Mouse (Mus musculus) intestine, embryonic 14.5 days (tissue): ENCODE measurements at regions not wholly inside any gene's neighbourhood (a gene's known extent, or its start where the extent isn't known, plus 50 kb on each side); places are given as distances from the start of the nearest gene placed in this dataset.

Experiments
- ATAC-seq: fragments of 200-750 bp; cut with Nextera tagmentation; replicated peaks from 2 replicates; pipeline ENCODE4 v1.8.0; 2017; ENCODE audit warnings: low read depth, moderate number of reproducible peaks, moderate TSS enrichment, moderate library complexity; ENCODE audit not compliant: low FRiP score, low TSS enrichment
- DNase-seq: peaks from one replicate; pipeline ENCODE4 v3.0.0-alpha.2; 2018; ENCODE audit warnings: low spot score
- H3K27ac ChIP-seq: fragments of 300-500 bp; sonication (generic); 2 replicates; pipeline ENCODE4 v1.5.1; 2014; ENCODE audit warnings: low read depth, mild to moderate bottlenecking, control low read depth
- H3K27me3 ChIP-seq: fragments of 300-500 bp; sonication (generic); replicated peaks from 2 replicates; pipeline ENCODE4 v1.6.1; 2014; ENCODE audit warnings: low read length, control low read depth; ENCODE audit not compliant: control insufficient read depth, insufficient read depth
- H3K36me3 ChIP-seq: fragments of 300-500 bp; sonication (generic); 2 replicates; pipeline ENCODE4 v1.6.1; 2014; ENCODE audit warnings: low read length, control low read depth; ENCODE audit not compliant: control insufficient read depth, insufficient read depth
- H3K4me1 ChIP-seq: fragments of 300-500 bp; sonication (generic); replicated peaks from 2 replicates; pipeline ENCODE4 v1.6.1; 2014; ENCODE audit warnings: low read length, control low read depth, mixed read lengths; ENCODE audit not compliant: control insufficient read depth, insufficient read depth
- H3K4me2 ChIP-seq: fragments of 300-500 bp; sonication (generic); 2 replicates; pipeline ENCODE4 v1.6.1; 2014; ENCODE audit warnings: low read length
- H3K4me3 ChIP-seq: fragments of 300-500 bp; sonication (generic); 2 replicates; pipeline ENCODE4 v1.5.1; 2014; ENCODE audit warnings: low read depth, low read length, control low read depth, mixed read lengths
- H3K9ac ChIP-seq: fragments of 300-500 bp; sonication (generic); 2 replicates; pipeline ENCODE4 v1.6.1; 2014; ENCODE audit warnings: mild to moderate bottlenecking, low read length
- H3K9me3 ChIP-seq: fragments of 300-500 bp; sonication (generic); 2 replicates; pipeline ENCODE4 v1.6.1; 2016; ENCODE audit warnings: low read length, control low read depth; ENCODE audit not compliant: control insufficient read depth
- WGBS: fragments of 180-500 bp; shearing (Covaris S2); extraction: QIAGEN DNeasy Blood & Tissue Kit; methylation state at CpG from one replicate; pipeline ENCODE4 v1.1.7; 2014; 5-methylcytosine and 5-hydroxymethylcytosine counted together

GRCm38 (mm10) chr1:151263372-151263771 lies 53.4 kb downstream of the Gm47996 start:
- Histone ChIP-seq H3K36me3 (no peaks in the 10 kb centered on the region), H3K9me3 (no peaks in the 10 kb centered on the region), H3K4me1 (no peaks in the 10 kb centered on the region), H3K27me3 (no peaks in the 10 kb centered on the region), H3K27ac (no peak overlapping the region), H3K4me3 (no peak overlapping the region), H3K4me2 (no peak overlapping the region), H3K9ac (no peak overlapping the region)
- DNase-seq = no peak
- 67% methylated on average over 5 of the region's 5 CpGs for WGBS
- no peak for ATAC-seq

GRCm38 (mm10) chr1:151263830-151264229 lies 53.9 kb downstream of the Gm47996 start:
- WGBS = 61% methylated on average over 2 of the region's 2 CpGs
- Histone ChIP-seq H3K4me1 (no peaks in the 10 kb centered on the region), H3K4me3 (no peak overlapping the region), H3K9ac (no peak overlapping the region), H3K36me3 (no peaks in the 10 kb centered on the region), H3K27ac (no peak overlapping the region), H3K27me3 (no peaks in the 10 kb centered on the region), H3K4me2 (no peak overlapping the region), H3K9me3 (no peaks in the 10 kb centered on the region)
- DNase-seq = no peak
- ATAC-seq = no peak

GRCm38 (mm10) chr1:151264789-151265188 lies 54.9 kb downstream of the Gm47996 start:
- no peak for ATAC-seq
- 93% methylated on average over 6 of the region's 6 CpGs for WGBS

GRCm38 (mm10) chr1:151265590-151265989 lies 55.7 kb downstream of the Gm47996 start:
- ATAC-seq (no peak), DNase-seq (no peak)
- H3K4me2 ChIP-seq = no peak overlapping the region
- H3K27ac ChIP-seq = no peak overlapping the region
- H3K9ac ChIP-seq = no peak overlapping the region
- no peaks in the 10 kb centered on the region for H3K9me3 ChIP-seq
- WGBS = 82% methylated on average over 5 of the region's 5 CpGs
- H3K36me3 ChIP-seq = no peaks in the 10 kb centered on the region
- no peaks in the 10 kb centered on the region for H3K4me1 ChIP-seq
- no peaks in the 10 kb centered on the region for H3K27me3 ChIP-seq
- H3K4me3 ChIP-seq = no peak overlapping the region

More at GRCm38 (mm10) chr1:151264789-151265188, 54.9 kb downstream of the Gm47996 start:
- Histone ChIP-seq H3K27ac (no peak overlapping the region), H3K9ac (no peak overlapping the region), H3K36me3 (no peaks in the 10 kb centered on the region), H3K4me1 (no peaks in the 10 kb centered on the region), H3K27me3 (no peaks in the 10 kb centered on the region), H3K9me3 (no peaks in the 10 kb centered on the region), H3K4me2 (no peak overlapping the region), H3K4me3 (no peak overlapping the region)
- no peak for DNase-seq

- Histone ChIP-seq H3K4me2 (no peak overlapping the region), H3K36me3 (no peaks in the 10 kb centered on the region), H3K27me3 (no peaks in the 10 kb centered on the region), H3K9ac (no peak overlapping the region), H3K27ac (no peak overlapping the region), H3K4me1 (no peaks in the 10 kb centered on the region), H3K4me3 (no peak overlapping the region), H3K9me3 (no peaks in the 10 kb centered on the region)
- 92% methylated on average over 4 of the region's 4 CpGs for WGBS
- ATAC-seq = no peak
- no peak for DNase-seq
Observed at GRCm38 (mm10) chr1:151266703-151267102, 56.8 kb downstream of the Gm47996 start.

- H3K4me1 ChIP-seq = no peaks in the 10 kb centered on the region
- H3K4me3 ChIP-seq = no peak overlapping the region
- 81% methylated on average over 8 of the region's 8 CpGs for WGBS
- no peak overlapping the region for H3K9ac ChIP-seq
- H3K27ac ChIP-seq = no peak overlapping the region
- no peaks in the 10 kb centered on the region for H3K36me3 ChIP-seq
- ATAC-seq (no peak), DNase-seq (no peak)
- no peak overlapping the region for H3K4me2 ChIP-seq
- no peaks in the 10 kb centered on the region for H3K27me3 ChIP-seq
- no peaks in the 10 kb centered on the region for H3K9me3 ChIP-seq
Observed at GRCm38 (mm10) chr1:151270691-151271090, 60.8 kb downstream of the Gm47996 start.

- Histone ChIP-seq H3K9ac (no peak overlapping the region), H3K27me3 (no peaks in the 10 kb centered on the region), H3K4me3 (no peak overlapping the region), H3K4me2 (no peak overlapping the region), H3K36me3 (no peaks in the 10 kb centered on the region), H3K4me1 (no peaks in the 10 kb centered on the region), H3K9me3 (no peaks in the 10 kb centered on the region), H3K27ac (no peak overlapping the region)
- no peak for DNase-seq
- ATAC-seq = no peak
- WGBS = 94% methylated on average over 4 of the region's 4 CpGs
Observed at GRCm38 (mm10) chr1:151274306-151274705, 64.4 kb downstream of the Gm47996 start.

- no peak for DNase-seq
- Histone ChIP-seq H3K9ac (no peak overlapping the region), H3K36me3 (no peaks in the 10 kb centered on the region), H3K4me2 (no peak overlapping the region), H3K9me3 (no peaks in the 10 kb centered on the region), H3K27ac (no peak overlapping the region), H3K4me1 (no peaks in the 10 kb centered on the region), H3K27me3 (no peaks in the 10 kb centered on the region), H3K4me3 (no peak overlapping the region)
- ATAC-seq = no peak
- 87% methylated on average over 3 of the region's 3 CpGs for WGBS
Observed at GRCm38 (mm10) chr1:151275581-151275980, 65.7 kb downstream of the Gm47996 start.

GRCm38 (mm10) chr1:151279955-151280354 lies 64.3 kb upstream of the Ivns1abp start:
- DNase-seq (no peak), ATAC-seq (no peak)
- no peaks in the 10 kb centered on the region for H3K4me1 ChIP-seq
- no peak overlapping the region for H3K4me3 ChIP-seq
- H3K27ac ChIP-seq = no peak overlapping the region
- no peak overlapping the region for H3K4me2 ChIP-seq
- no peaks in the 10 kb centered on the region for H3K9me3 ChIP-seq
- WGBS = 61% methylated on average over 3 of the region's 3 CpGs
- no peaks in the 10 kb centered on the region for H3K36me3 ChIP-seq
- H3K9ac ChIP-seq = no peak overlapping the region
- no peaks in the 10 kb centered on the region for H3K27me3 ChIP-seq
